Mouse (Mus musculus) CH12.LX (cell line): ENCODE measurements at regions not wholly inside any gene's neighbourhood (a gene's known extent, or its start where the extent isn't known, plus 50 kb on each side); places are given as distances from the start of the nearest gene placed in this dataset.

ENCODE experiments used
- DNase-seq: peaks from one replicate; pipeline ENCODE4 v3.0.0-alpha.2; 2013; ENCODE audit errors: extremely low read depth
- H3K27ac ChIP-seq: 2 replicates; pipeline ENCODE4 v1.5.1; 2012; ENCODE audit warnings: low read depth, mild to moderate bottlenecking, control low read depth, moderate library complexity; ENCODE audit not compliant: insufficient read depth
- H3K27me3 ChIP-seq: replicated peaks from 2 replicates; pipeline ENCODE3; 2012; ENCODE audit warnings: inconsistent platforms
- H3K36me3 ChIP-seq, 2 experiments: replicated peaks in 1 of 2; 2 replicates each; pipeline versions ENCODE3 to v1.6.1; 2012; ENCODE audit warnings: inconsistent platforms in 1 of 2, low read length in 1 of 2, mild to moderate bottlenecking in 1 of 2, mixed read lengths in 1 of 2, moderate library complexity in 1 of 2; ENCODE audit not compliant: control insufficient read depth in 1 of 2, insufficient read depth in 1 of 2
- H3K4me1 ChIP-seq, 2 experiments: 2 replicates each; pipeline ENCODE4 v1.6.1; 2012; ENCODE audit warnings: inconsistent platforms in 1 of 2, moderate library complexity in 1 of 2; ENCODE audit not compliant: insufficient read depth in 2 of 2, control insufficient read depth in 1 of 2
- H3K4me2 ChIP-seq: 2 replicates; pipeline ENCODE4 v1.6.1; 2012; ENCODE audit warnings: low read depth, mild to moderate bottlenecking, control low read depth; ENCODE audit not compliant: poor library complexity, insufficient read depth, severe bottlenecking
- H3K4me3 ChIP-seq, 3 experiments: fragments of 150-350 bp in 1 of 3; sonication (generic) in 1 of 3; replicated peaks in 1 of 3; 2 replicates each; pipeline versions ENCODE3 to v1.5.1; 2011 to 2012; ENCODE audit warnings: low read depth in 2 of 3, low read length in 2 of 3, mild to moderate bottlenecking in 2 of 3, moderate library complexity in 2 of 3, control low read depth in 1 of 3, improper control_type of control experiment in 1 of 3, inconsistent platforms in 1 of 3, mixed read lengths in 1 of 3; ENCODE audit not compliant: poor library complexity in 1 of 3
- H3K79me2 ChIP-seq: replicated peaks from 2 replicates; pipeline ENCODE4 v1.6.1; 2012; ENCODE audit warnings: mild to moderate bottlenecking, moderate library complexity; ENCODE audit not compliant: control insufficient read depth, poor library complexity, insufficient read depth, severe bottlenecking; ENCODE audit errors: extremely low read depth
- H3K9ac ChIP-seq: 2 replicates; pipeline ENCODE4 v1.6.1; 2012; ENCODE audit warnings: low read depth, mild to moderate bottlenecking, control low read depth, moderate library complexity; ENCODE audit not compliant: insufficient read depth
- H3K9me3 ChIP-seq: replicated peaks from 2 replicates; pipeline ENCODE3; 2012; ENCODE audit warnings: low read length, inconsistent platforms, mixed read lengths
- CHD2 ChIP-seq: IDR thresholded peaks from 2 replicates; pipeline ENCODE4 v1.6.1; 2011; ENCODE audit warnings: low read length, improper control_type of control experiment
- CTCF ChIP-seq, 2 experiments: IDR thresholded peaks in 1 of 2; conservative IDR thresholded peaks in 1 of 2; 2 replicates each; pipeline ENCODE4 v1.5.1; 2011 to 2012; ENCODE audit warnings: low read depth in 2 of 2, low read length in 2 of 2, improper control_type of control experiment in 1 of 2, inconsistent platforms in 1 of 2, mild to moderate bottlenecking in 1 of 2, moderate library complexity in 1 of 2
- E2F4 ChIP-seq: IDR thresholded peaks from 2 replicates; pipeline ENCODE4 v1.6.1; 2011; ENCODE audit warnings: low read depth, low read length, improper control_type of control experiment; ENCODE audit not compliant: insufficient replicate concordance
- EP300 ChIP-seq: IDR thresholded peaks from 2 replicates; pipeline ENCODE4 v1.6.1; 2011; ENCODE audit warnings: low read length, improper control_type of control experiment
- HCFC1 ChIP-seq: IDR thresholded peaks from 2 replicates; pipeline ENCODE4 v1.6.1; 2012; ENCODE audit warnings: low read depth, mild to moderate bottlenecking, inconsistent platforms, low read length, improper control_type of control experiment
- MAFK ChIP-seq: IDR thresholded peaks from 2 replicates; pipeline ENCODE4 v1.6.1; 2011; ENCODE audit warnings: low read length, improper control_type of control experiment; ENCODE audit not compliant: insufficient replicate concordance
- MEF2A ChIP-seq: IDR thresholded peaks from 2 replicates; pipeline ENCODE4 v1.6.1; 2014; ENCODE audit warnings: low read depth, mild to moderate bottlenecking, inconsistent platforms, low read length, improper control_type of control experiment, borderline replicate concordance
- MYC ChIP-seq: IDR thresholded peaks from 2 replicates; pipeline ENCODE4 v1.6.1; 2011; ENCODE audit warnings: low read depth, mild to moderate bottlenecking, improper control_type of control experiment, low read length
- PAX5 ChIP-seq: IDR thresholded peaks from 2 replicates; pipeline ENCODE4 v1.6.1; 2012; ENCODE audit warnings: low read length, inconsistent platforms, mixed read lengths
- RCOR1 ChIP-seq: conservative IDR thresholded peaks from 2 replicates; pipeline ENCODE4 v1.6.1; 2012; ENCODE audit warnings: low read depth, mild to moderate bottlenecking, inconsistent platforms, low read length, improper control_type of control experiment
- TBP ChIP-seq: conservative IDR thresholded peaks from 2 replicates; pipeline ENCODE4 v1.6.1; 2011; ENCODE audit warnings: low read depth, low read length, improper control_type of control experiment
- UBTF ChIP-seq: IDR thresholded peaks from 2 replicates; pipeline ENCODE4 v1.6.1; 2012; ENCODE audit warnings: low read depth, mild to moderate bottlenecking, inconsistent platforms, low read length, improper control_type of control experiment, moderate library complexity
- ZC3H11A ChIP-seq: IDR thresholded peaks from 2 replicates; pipeline ENCODE4 v1.6.1; 2012; ENCODE audit warnings: low read depth, mild to moderate bottlenecking, inconsistent platforms, low read length, improper control_type of control experiment
- ZKSCAN1 ChIP-seq: IDR thresholded peaks from 2 replicates; pipeline ENCODE4 v1.6.1; 2012; ENCODE audit warnings: low read depth, inconsistent platforms, low read length, improper control_type of control experiment, borderline replicate concordance
- ZMIZ1 ChIP-seq: IDR thresholded peaks from 2 replicates; pipeline ENCODE4 v1.6.1; 2012; ENCODE audit warnings: low read depth, mild to moderate bottlenecking, inconsistent platforms, low read length, improper control_type of control experiment
- ZNF384 ChIP-seq: IDR thresholded peaks from 2 replicates; pipeline ENCODE4 v1.6.1; 2012; ENCODE audit warnings: low read depth, low read length, improper control_type of control experiment, inconsistent platforms
- dilution Hi-C: fragments of 300-500 bp; cut with MboI; formaldehyde crosslinking; loops from 2 replicates; pipeline ENCODE4 v1.14.3; 2020; ENCODE audit warnings: low sequenced_read_pairs; ENCODE audit not compliant: extremely low pct_unique_long_range_greater_than_20kb, extremely low pct_ligation_motif_present
- in situ Hi-C: fragments of 300-500 bp; cut with MboI; formaldehyde crosslinking; loops from 3 replicates; pipeline ENCODE4 v1.14.3; 2019; ENCODE audit warnings: low sequenced_read_pairs, low pct_ligation_motif_present, low pct_unique_long_range_greater_than_20kb, mixed read lengths

DNA sequence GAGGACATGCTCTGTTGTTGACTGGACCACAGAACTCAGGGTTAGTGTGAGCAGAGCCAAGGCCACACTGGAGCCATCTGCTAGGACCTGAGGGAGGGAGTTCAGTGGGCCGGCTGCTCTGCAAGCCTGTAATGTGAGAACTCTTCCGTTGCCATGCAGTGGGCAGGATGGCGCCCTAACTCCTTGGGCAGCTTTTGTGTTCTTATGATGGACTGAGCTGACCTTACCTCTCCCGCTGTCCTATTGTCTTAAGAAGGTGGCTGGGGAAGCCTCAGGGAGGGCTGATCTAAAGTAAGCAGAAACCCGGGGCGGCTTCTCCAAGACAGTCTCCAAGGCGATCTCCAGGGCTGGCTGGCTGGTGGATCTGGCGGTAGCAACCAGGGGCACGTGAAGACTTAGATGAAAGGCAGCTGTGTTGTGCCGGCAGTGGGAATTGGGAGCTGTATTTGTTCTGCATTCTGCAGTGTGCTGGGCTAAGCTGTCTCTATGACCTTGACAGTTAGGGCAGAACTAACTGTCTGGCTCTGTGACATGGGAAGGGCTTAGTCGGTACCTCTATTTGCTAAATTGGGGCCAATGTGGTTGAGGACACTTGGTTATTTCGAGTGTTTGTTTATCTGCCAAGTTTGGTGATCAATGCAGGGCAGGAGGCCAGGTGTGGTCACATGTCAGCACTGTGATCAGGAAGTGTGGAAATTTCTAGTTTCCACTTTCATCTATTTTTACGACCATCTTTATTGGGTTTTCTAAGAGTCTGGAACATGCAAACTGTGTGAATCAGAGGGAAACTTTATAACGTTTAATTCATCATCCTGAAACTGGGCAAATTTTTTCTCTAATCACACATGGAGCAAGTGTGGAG is 843.1 kb upstream of the Car8 start:
- no peaks in the 10 kb centered on the region for H3K79me2 ChIP-seq
- H3K27me3 ChIP-seq: no peaks in the 10 kb centered on the region
- no peak overlapping the region for H3K4me3 ChIP-seq
- TF ChIP-seq E2F4: no peak
- TF ChIP-seq ZMIZ1: no peak
- TF ChIP-seq CHD2: no peak
- no peak for TF ChIP-seq PAX5
- TF ChIP-seq RCOR1: no peak
- TF ChIP-seq MYC: no peak
- TF ChIP-seq MEF2A: no peak
- H3K36me3 ChIP-seq: no peaks in the 10 kb centered on the region
- in situ Hi-C loops: loop anchor here (25.0 kb wide), 1 partner anchor 695 kb away; no protein-coding TSS in a partner anchor
- peaks cover 10 to 21% of the 10 kb centered on the region in 2 experiments for H3K4me1 ChIP-seq
- no peak overlapping the region for H3K9ac ChIP-seq
- dilution Hi-C loops: no loop called here
- H3K9me3 ChIP-seq: no peaks in the 10 kb centered on the region
- H3K4me2 ChIP-seq: no peak overlapping the region
- H3K27ac ChIP-seq: no peak overlapping the region
- DNase-seq: no peak

DNA sequence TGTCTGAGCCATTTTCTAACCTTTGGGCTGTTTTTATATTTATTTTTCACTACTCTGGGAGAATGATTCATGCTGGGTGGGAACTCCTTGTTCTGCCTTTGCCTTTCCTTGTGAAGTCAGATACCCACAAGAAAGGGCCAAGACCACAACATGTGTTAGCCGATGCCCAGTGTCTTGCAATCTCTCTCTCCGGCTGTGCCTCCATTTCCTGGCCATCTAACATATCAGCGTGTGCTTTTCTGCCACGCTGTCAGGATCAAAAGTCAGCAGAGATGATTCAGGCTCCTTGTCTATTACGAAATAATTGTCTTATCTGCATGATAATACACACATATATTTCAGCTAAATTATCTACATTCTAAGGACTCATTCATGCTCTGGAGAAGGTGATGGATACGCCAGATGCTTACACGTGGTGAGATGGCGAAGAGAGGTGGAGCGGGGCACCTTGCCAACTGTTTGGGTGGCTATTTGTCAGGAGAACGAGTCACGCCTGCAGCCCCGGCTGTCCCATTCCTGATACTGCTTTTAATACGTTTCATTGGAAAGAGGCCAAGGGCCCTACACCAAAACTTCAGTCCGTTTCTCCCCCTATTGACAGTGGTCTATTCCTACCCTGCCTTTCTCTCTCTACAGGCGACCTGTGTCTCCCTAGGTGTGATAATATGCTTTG is 842.1 kb upstream of the Car8 start:
- H3K4me2 ChIP-seq: no peak overlapping the region
- H3K36me3 ChIP-seq: no peaks in the 10 kb centered on the region
- no peak overlapping the region for H3K4me3 ChIP-seq
- DNase-seq: no peak
- TF ChIP-seq ZNF384 (no peak), UBTF (no peak), CTCF (conservative IDR thresholded peaks at IDR 0.05 in 1 of 2, IDR thresholded peaks at IDR 0.05 in 1 of 2; ENCODE audit: low read depth in 2 of 2, low read length in 2 of 2) (no peak), HCFC1 (no peak), CHD2 (no peak), MAFK (no peak), EP300 (no peak), RCOR1 (no peak), ZC3H11A (no peak), ZKSCAN1 (no peak), TBP (no peak)
- in situ Hi-C loops: loop anchor here (25.0 kb wide), 1 partner anchor 694 kb away; no protein-coding TSS in a partner anchor
- no peak overlapping the region for H3K27ac ChIP-seq
- peaks cover 10 to 21% of the 10 kb centered on the region in 2 experiments for H3K4me1 ChIP-seq
- no peaks in the 10 kb centered on the region for H3K79me2 ChIP-seq
- H3K27me3 ChIP-seq: no peaks in the 10 kb centered on the region
- no peaks in the 10 kb centered on the region for H3K9me3 ChIP-seq
- dilution Hi-C loops: no loop called here
- no peak overlapping the region for H3K9ac ChIP-seq
